Mouse (Mus musculus) erythroblast, embryonic 14.5 days (primary cell): Measurements from ENCODE around the gene Tpt1. TPM values are rescaled to one million over a fixed set of nuclear protein-coding genes. Genes with fewer than 3 reads are reported as not detected.

ENCODE experiments used
- H3K27me3 ChIP-seq: 2 replicates; pipeline ENCODE4 v1.6.1; 2012; ENCODE audit warnings: inconsistent platforms; ENCODE audit not compliant: control insufficient read depth
- H3K36me3 ChIP-seq: 2 replicates; pipeline ENCODE4 v1.6.1; 2012; ENCODE audit warnings: mild to moderate bottlenecking, inconsistent platforms; ENCODE audit not compliant: control insufficient read depth
- H3K4me1 ChIP-seq: 2 replicates; pipeline ENCODE4 v1.6.1; 2012; ENCODE audit warnings: inconsistent platforms; ENCODE audit not compliant: control insufficient read depth
- H3K4me3 ChIP-seq: replicated peaks from 2 replicates; pipeline ENCODE3; 2012; ENCODE audit warnings: moderate library complexity, mild to moderate bottlenecking, inconsistent platforms
- H3K9me3 ChIP-seq: 2 replicates; pipeline ENCODE4 v1.6.1; 2012; ENCODE audit warnings: low read length, inconsistent platforms, mixed read lengths; ENCODE audit not compliant: control insufficient read depth
- GATA1 ChIP-seq: IDR thresholded peaks from 2 replicates; pipeline ENCODE4 v1.6.1; 2012; ENCODE audit warnings: low read length, inconsistent platforms, mixed read lengths
- TAL1 ChIP-seq: IDR thresholded peaks from 3 replicates; pipeline ENCODE4 v1.6.1; 2012; ENCODE audit warnings: low read length, inconsistent platforms, mixed read lengths
- polyA plus RNA-seq: library from polyadenylated mRNA; stranded (reverse); fragments of >175 nt; gene quantifications from 2 replicates; pipeline ENCODE4 v1.2.3, GENCODE M21; 2012

Tpt1 gene
- 472 and 499 TPM in 2 replicates for polyA plus RNA-seq

DNA sequence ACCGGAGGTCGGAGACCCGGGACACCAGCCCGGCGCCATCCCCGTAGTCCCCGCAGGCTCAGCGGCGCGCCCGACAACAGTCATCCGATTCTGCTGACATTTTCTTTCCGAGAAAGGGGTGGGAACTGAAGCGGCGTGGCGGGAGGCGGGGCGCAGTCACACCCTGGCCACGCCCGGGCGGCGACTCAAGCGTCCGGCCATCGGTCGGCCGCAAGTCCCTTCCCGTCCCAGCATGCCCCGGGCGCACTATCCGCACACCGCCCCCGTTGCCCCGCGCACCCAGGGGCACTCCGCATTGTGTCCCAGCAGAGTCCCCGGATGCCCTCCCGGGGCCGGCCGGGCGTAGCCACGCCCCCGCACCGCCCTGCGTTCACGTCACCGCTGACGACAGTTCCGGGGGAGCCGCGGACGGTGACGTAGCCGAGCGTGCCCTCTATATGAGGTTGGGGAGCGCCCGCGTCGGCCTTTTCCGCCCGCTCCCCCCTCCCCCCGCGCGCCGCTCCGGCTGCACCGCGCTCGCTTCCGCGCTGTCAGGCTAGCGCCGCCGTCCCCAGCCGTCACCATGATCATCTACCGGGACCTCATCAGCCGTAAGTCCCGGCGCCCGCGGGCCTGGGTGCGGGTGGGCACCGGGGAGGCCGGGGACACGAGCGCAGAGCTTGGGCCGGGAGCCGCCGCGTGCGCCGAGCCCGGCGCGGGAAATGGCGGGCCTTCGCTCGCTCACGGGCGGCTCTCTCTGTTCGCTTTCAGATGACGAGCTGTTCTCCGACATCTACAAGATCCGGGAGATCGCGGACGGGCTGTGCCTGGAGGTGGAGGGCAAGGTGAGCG lies at the start of gene Tpt1:
Gene Tpt1 (plus strand): TSS at position 227 of the 831 bp plus-strand sequence.
- Histone ChIP-seq H3K27me3 (no peaks in the 10 kb centered on the region), H3K36me3 (peaks cover 46% of the 10 kb centered on the region), H3K4me3 (peak within 1 kb of the TSS; percentile 88), H3K9me3 (no peaks in the 10 kb centered on the region), H3K4me1 (peaks cover 49% of the 10 kb centered on the region)
- TF ChIP-seq GATA1, result no peak
- TF ChIP-seq TAL1, result no peak

DNA sequence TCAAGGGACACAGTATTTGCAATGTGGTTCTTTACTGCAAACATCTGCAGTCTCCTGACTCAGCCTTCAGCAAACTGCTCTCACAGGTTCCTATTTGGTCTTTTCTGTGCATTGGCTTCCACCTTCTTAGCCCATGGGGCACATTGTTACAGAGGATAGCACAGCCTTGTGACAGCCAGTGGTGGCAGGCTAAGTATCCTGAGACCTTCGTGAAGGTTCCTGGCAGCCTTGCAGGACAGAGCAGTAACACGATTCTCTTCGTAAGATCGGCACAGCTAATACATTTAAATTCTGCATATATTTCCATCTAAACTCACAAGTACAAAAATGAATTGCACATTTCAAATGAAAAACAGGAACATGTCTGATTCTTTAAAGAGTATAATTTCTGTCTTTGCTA lies 49.0 kb upstream of the Tpt1 start:
- no peak for TF ChIP-seq TAL1
- TF ChIP-seq GATA1, result no peak
- Histone ChIP-seq H3K36me3 (no peaks in the 10 kb centered on the region), H3K27me3 (peaks cover 3% of the 10 kb centered on the region; the same call in 1 of the 2 replicates), H3K4me3 (no peak overlapping the region), H3K9me3 (no peaks in the 10 kb centered on the region; the same call in 1 of the 2 replicates), H3K4me1 (no peaks in the 10 kb centered on the region; the same call in 1 of the 2 replicates)

DNA sequence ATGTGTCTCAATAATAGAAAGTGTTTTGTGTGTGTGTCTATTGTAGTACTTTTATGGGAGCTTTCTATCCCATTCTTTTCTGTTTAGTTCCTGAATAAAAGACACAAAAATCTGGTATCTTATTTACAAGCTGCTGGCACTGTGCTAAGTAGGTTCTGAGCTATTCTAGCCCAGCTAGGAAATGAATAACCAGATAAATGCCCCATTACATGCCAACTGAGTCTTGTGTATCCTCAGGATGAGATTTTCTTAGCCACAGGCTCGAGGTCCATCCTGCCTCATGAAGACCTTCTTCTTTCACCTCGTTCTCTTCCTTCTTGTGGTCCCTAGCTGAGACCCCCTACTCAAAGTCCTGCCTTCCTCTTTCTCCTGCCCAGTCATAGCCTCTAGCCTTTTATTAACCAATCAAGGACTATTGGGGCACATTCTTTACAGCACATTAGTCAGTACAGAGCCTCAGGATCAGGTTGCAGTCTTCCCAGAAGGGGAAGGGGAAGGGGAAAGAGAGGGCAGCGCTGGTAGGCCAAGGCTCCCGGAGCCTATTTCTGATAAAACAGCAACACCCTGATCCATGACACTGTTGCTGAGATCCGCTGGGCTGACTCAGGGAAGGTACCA lies 47.0 kb upstream of the Tpt1 start:
- no peak for TF ChIP-seq TAL1
- TF ChIP-seq GATA1, result no peak

DNA sequence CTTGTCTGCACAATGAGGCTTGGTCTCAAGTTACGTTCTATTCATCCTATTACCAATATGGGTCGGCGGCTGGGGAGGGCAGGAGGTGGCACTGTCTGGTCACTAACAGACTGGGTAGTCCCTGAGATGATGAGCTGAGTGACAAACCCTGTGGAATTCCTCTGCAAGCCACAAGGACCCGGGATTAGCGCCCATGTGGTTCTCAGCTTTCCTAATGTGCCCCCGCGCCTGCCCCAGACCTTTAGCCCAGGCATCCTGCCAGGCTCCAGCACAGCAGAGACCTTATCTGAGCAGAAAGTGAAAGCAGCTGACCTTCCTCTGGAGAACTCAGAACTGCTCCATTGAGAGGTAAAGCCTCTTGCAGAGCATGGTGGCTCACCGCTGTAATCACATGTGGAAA lies 37.1 kb upstream of the Tpt1 start:
- Histone ChIP-seq H3K4me1 (no peaks in the 10 kb centered on the region; the same call in 1 of the 2 replicates), H3K4me3 (no peak overlapping the region), H3K9me3 (no peaks in the 10 kb centered on the region), H3K27me3 (peaks cover 5% of the 10 kb centered on the region), H3K36me3 (no peaks in the 10 kb centered on the region)
- TF ChIP-seq TAL1 (no peak), GATA1 (no peak)

More for the DNA sequence above, 47.0 kb upstream of the Tpt1 start:
- Histone ChIP-seq H3K9me3 (no peaks in the 10 kb centered on the region), H3K4me3 (no peak overlapping the region), H3K36me3 (no peaks in the 10 kb centered on the region), H3K4me1 (no peaks in the 10 kb centered on the region), H3K27me3 (peaks cover 3% of the 10 kb centered on the region; the same call in 1 of the 2 replicates)

DNA sequence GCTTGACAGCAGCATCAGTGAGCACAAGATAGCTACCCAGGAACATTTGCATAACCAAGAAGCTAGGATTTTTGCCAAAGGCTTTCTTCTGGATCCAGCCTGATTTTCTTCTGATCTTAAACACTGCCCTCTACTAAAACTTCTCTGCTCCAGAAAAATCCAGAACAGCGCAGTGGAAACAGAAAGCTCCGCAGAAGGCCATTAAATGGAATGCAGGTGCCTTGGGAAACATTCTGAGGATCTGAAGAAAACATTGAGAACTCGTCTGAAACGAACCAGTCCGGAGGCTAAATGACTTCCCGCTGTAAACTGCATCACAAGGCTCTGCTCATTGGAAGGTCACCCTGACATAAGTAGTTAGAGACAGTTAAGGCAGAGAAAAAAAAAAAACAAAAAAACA lies 35.0 kb upstream of the Tpt1 start:
- H3K4me3 ChIP-seq, result no peak overlapping the region
- H3K36me3 ChIP-seq, result no peaks in the 10 kb centered on the region
- peaks cover 5% of the 10 kb centered on the region for H3K27me3 ChIP-seq
- H3K4me1 ChIP-seq, result no peaks in the 10 kb centered on the region
- no peaks in the 10 kb centered on the region for H3K9me3 ChIP-seq
- TF ChIP-seq TAL1, result no peak
- TF ChIP-seq GATA1, result no peak

DNA sequence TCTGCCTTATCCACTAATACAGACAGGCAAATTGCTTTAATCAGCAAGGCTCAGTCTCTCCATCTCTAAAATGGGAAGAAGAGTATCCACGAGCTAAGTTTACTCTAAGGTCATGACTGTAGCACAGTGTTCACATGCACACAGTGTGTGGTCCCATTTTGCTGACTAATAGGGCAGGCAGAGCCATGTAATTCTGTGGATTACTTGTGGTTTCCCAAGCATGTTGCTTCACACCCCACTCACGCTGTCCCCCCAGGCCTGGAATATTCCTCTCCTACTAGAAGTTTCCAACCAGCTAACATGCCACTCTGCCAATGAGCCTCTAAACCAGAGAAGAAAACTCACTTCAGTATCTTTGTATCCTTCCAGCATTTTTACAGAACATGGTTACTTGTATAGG lies 26.4 kb upstream of the Tpt1 start:
- no peaks in the 10 kb centered on the region for H3K4me1 ChIP-seq
- TF ChIP-seq TAL1 (no peak), GATA1 (no peak)
- no peak overlapping the region for H3K4me3 ChIP-seq
- H3K27me3 ChIP-seq, result no peaks in the 10 kb centered on the region
- H3K9me3 ChIP-seq, result no peaks in the 10 kb centered on the region
- no peaks in the 10 kb centered on the region for H3K36me3 ChIP-seq

DNA sequence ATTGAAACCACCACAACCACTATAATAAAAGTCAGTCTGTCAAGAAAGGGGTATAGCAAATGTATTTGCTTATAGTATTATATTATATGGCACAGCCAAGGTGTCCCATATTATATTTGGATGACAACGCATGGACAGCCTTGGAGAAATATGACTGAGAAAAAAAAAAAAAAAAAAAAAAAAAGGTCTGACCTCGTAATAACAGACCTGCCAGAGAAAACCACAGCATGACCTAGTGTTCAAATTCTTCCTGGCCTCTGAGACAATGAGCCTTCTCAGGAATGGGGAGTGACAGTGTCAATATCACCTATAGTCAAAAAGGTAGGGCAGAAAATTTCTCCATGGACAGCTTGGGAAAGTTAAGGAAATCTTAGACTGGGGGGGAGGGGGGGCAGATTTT lies 25.6 kb upstream of the Tpt1 start:
- no peaks in the 10 kb centered on the region for H3K4me1 ChIP-seq
- H3K36me3 ChIP-seq, result no peaks in the 10 kb centered on the region
- no peak overlapping the region for H3K4me3 ChIP-seq
- H3K27me3 ChIP-seq, result no peaks in the 10 kb centered on the region
- TF ChIP-seq TAL1 (no peak), GATA1 (no peak)
- no peaks in the 10 kb centered on the region for H3K9me3 ChIP-seq

DNA sequence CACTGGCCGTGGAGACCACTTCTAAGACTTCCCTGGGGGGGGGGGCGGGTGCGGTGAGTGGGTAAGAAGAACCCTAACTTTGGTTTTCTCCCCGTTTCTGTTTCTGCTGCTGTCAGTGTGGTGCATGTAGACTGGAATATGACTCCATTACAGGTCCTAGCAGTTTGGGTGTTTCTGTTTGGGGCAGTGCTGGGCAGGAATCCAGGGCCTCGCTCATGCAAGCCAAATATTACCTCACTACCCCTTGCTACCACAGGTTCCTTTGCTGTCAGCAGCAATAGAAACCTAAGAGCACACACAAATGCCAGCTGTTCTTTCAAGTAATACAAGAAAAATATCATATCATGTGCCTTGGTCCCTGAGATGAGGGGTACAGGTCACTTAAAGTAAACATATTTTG lies 24.9 kb upstream of the Tpt1 start:
- H3K4me1 ChIP-seq, result no peaks in the 10 kb centered on the region

DNA sequence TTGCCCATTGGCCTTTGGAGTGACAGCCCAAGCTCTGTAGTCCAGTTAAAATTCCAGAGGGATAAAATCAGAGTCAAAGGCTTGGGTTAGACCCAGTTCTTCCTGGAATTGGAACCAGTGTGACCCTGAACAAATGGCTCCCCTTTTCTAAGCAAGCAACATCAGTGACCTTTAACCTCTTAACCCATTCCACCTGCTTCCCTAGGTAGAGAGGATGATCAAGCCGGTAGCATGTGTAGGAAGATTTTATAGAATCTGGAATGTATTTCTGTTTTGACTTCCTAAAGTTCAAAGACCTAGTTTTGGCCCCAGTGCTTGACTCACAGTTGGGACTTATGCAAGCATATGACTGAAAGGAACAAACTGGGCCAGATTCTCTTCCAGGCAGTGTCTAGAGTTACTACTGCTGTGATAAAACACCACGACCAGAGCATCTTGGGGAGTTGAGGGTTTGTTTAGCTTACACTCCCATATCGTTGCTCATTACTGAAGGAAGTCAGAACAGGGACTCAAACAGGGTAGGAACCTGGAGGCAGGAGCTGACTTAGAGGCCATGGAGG lies 18.0 kb upstream of the Tpt1 start:
- Histone ChIP-seq H3K9me3 (no peaks in the 10 kb centered on the region), H3K36me3 (no peaks in the 10 kb centered on the region)

More for the DNA sequence above, 24.9 kb upstream of the Tpt1 start:
- no peaks in the 10 kb centered on the region for H3K27me3 ChIP-seq
- no peaks in the 10 kb centered on the region for H3K36me3 ChIP-seq
- H3K4me3 ChIP-seq, result no peak overlapping the region
- TF ChIP-seq TAL1 (no peak), GATA1 (no peak)
- H3K9me3 ChIP-seq, result no peaks in the 10 kb centered on the region

More for the DNA sequence above, 18.0 kb upstream of the Tpt1 start:
- H3K27me3 ChIP-seq, result peaks cover 29% of the 10 kb centered on the region
- no peak overlapping the region for H3K4me3 ChIP-seq
- H3K4me1 ChIP-seq, result peaks cover 32% of the 10 kb centered on the region
- no peak for TF ChIP-seq GATA1
